Mouse (Mus musculus) adipose tissue, adult 10 weeks (tissue): Measurements from ENCODE around the gene Gm42674. TPM values are rescaled to one million over a fixed set of nuclear protein-coding genes. Genes with fewer than 3 reads are reported as not detected.

Experiments
- polyA plus RNA-seq: library from polyadenylated mRNA; stranded (reverse); fragments of 350-450 nt; fragmentation: Illumina TruSeq; extraction: RNeasy Lipid Tissue Mini Kit (QIAGEN cat#74804); gene quantifications from one replicate; pipeline ENCODE4 v1.2.3, GENCODE M21; 2014; ENCODE audit warnings: low read depth, low replicate concordance

Gm42674 gene
- not detected for polyA plus RNA-seq

GRCm38 (mm10) chr3:90601486-90602110, at the start of gene Gm42674:
Gene Gm42674, plus strand, starts transcription at chr3:90601904.

DNA sequence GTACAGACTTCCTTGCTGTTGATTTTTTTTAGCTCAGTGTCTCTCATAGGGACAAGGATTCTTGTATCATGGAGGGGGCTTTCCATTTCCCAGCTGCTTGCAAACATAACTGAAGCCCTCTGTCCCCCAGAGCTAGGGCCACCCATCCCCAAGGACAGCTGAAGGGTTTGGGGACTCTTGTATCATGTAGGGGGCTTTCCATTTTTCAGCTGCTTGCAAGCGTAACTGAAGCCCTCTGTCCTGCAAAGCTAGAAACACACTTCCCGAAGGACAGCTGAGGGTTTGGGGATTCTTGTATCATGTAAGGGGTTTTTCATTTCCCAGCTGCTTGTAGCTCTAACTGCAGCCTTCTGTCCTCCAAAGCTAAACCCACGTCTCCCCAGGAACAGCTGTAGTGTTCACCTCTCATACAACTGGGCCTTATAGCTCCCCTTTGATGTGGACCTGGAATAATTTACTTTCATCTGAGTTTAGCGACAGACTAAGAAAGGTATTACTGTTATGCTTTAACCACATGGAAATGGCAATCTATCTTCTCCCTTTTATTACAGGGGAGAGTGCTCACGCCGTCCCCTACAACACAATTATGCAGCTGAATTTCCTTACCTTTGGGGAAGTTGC, 41.6 kb upstream of the Gm42674 start, which contains the start of gene S100a3:
TSS of gene S100a3 (plus strand) at position 571 of the 621 bp plus-strand sequence.

DNA sequence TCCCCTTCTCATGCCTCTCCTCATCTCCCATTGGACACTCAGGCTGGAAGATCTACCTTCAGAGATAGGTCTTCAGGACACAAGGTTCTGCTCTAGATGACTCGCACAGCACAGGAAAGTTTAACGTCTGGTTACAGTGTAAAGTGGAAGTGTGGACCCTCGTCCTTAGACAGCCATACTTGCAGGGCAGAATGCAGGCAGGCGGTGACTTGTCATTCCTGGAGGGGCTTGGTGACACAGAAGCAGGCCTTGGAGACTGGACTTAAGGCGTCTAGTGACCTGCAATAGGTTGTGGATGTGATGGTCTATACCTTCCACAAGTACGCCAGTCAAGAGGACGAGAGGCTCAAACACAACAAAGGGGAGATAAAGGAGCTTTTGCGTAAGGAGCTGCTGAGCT, 11.8 kb upstream of the Gm42674 start, which contains the start of gene S100a2:
TSS of gene S100a2 (plus strand) at position 301 of the 400 bp plus-strand sequence.

GRCm38 (mm10) chr3:90603623-90604022, 1.9 kb downstream of the Gm42674 start, which contains the start of gene S100a4:
Gene S100a4, plus strand, starts transcription at chr3:90603771.

DNA sequence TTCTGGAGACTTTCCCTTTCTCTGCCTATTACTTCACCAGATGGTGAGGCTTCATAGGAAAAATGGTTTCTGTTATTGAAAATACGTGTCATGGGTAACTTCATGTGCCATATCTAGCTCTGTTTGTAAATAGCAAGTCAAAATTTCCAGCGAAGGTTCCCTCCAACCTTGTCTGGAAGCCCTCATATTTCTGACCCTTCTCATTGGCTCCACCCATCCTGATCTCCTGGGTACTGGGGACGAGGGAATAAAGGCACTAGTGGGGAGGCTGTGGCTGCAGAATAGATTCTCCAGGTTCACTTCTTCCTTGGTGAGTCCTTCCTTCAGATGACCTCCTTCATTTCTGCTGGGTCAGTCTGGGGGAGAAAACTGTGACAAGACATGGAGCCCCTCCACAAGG, 6.5 kb downstream of the Gm42674 start, which contains the start of gene S100a5:
TSS of gene S100a5 (plus strand) at position 301 of the 400 bp plus-strand sequence.

DNA sequence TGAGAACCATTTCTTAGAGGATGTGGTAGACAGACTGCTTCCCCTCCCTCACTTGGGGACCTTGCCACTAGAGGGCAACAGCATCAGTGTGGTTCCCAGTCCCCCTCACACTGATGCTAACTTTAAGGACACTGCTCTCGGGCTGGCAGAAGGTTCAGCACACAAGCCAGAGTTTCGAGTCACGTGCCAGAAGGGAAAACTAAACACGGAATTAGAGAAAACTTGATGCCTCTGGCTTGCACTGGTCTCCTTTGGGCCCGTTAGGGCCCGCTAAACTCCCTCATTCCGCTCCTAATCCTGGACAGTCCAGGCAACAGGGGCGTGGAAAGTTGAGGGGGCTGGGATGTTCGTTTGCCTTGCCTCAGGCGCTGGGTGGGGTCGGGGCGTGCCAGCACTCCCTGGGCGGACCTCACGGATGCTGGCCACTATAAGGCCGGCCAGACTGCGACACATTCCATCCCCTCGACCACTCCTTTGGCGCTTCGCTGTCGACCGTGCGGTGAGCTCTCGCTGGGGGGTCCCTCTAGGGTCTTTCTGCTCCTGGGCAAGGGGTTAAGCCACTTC, 11.1 kb downstream of the Gm42674 start, which contains the start of gene S100a6:
TSS of gene S100a6 (plus strand) at position 155 of the 564 bp plus-strand sequence.

GRCm38 (mm10) chr3:90653717-90654116, 52.0 kb downstream of the Gm42674 start, which contains the start of gene S100a7a:
Gene S100a7a, plus strand, starts transcription at chr3:90654017.

Other genes with a start within 250 kb of the Gm42674 start
- gene Slc27a3, start 212.0 kb upstream of the Gm42674 start, polyA plus RNA-seq = 5.7 TPM
- gene Ints3, start 168.3 kb upstream of the Gm42674 start, polyA plus RNA-seq = 33.2 TPM
- gene Npr1, start 136.0 kb upstream of the Gm42674 start, polyA plus RNA-seq = 28.7 TPM
- gene Ilf2, start 125.8 kb upstream of the Gm42674 start, polyA plus RNA-seq = 60.7 TPM
- 66.2 TPM for gene Snapin, start 110.9 kb upstream of the Gm42674 start, polyA plus RNA-seq
- gene Chtop, start 92.4 kb upstream of the Gm42674 start, polyA plus RNA-seq = 83.0 TPM
- gene S100a1, start 87.5 kb upstream of the Gm42674 start, polyA plus RNA-seq = 258 TPM
- 64.5 TPM for gene S100a13, start 87.5 kb upstream of the Gm42674 start, polyA plus RNA-seq
- 8.3 TPM for gene S100a14, start 75.0 kb upstream of the Gm42674 start, polyA plus RNA-seq
- 139 TPM for gene S100a16, start 64.7 kb upstream of the Gm42674 start, polyA plus RNA-seq
- not detected for gene S100a3, start 41.3 kb upstream of the Gm42674 start, polyA plus RNA-seq
- not detected for gene S100a2, start 11.7 kb upstream of the Gm42674 start, polyA plus RNA-seq
- gene S100a4, start 1.9 kb downstream of the Gm42674 start, polyA plus RNA-seq = 80.2 TPM
- not detected for gene S100a5, start 6.6 kb downstream of the Gm42674 start, polyA plus RNA-seq
- 241 TPM for gene S100a6, start 11.0 kb downstream of the Gm42674 start, polyA plus RNA-seq
- 0.73 TPM for gene S100a7a, start 52.1 kb downstream of the Gm42674 start, polyA plus RNA-seq
- gene S100a8, start 67.1 kb downstream of the Gm42674 start, polyA plus RNA-seq = 2.7 TPM
- 2.7 TPM for gene S100a9, start 93.8 kb downstream of the Gm42674 start, polyA plus RNA-seq
- 0.48 TPM for gene Pglyrp4, start 125.0 kb downstream of the Gm42674 start, polyA plus RNA-seq
- not detected for gene Gm5849, start 176.0 kb downstream of the Gm42674 start, polyA plus RNA-seq